Mouse (Mus musculus) stomach, embryonic 16.5 days (tissue): ENCODE data around the gene Phf5a. TPM values are rescaled to one million over a fixed set of nuclear protein-coding genes. Genes with fewer than 3 reads are reported as not detected.

Experiments
- ATAC-seq: fragments of 200-750 bp; cut with Nextera tagmentation; 2 replicates; pipeline ENCODE4 v1.8.0; 2017; ENCODE audit warnings: moderate number of reproducible peaks, moderate TSS enrichment; ENCODE audit not compliant: insufficient read depth, low FRiP score
- H3K27ac ChIP-seq: fragments of 300-500 bp; sonication (generic); 2 replicates; pipeline ENCODE4 v1.5.1; 2014; ENCODE audit warnings: low read length
- H3K27me3 ChIP-seq: fragments of 300-500 bp; sonication (generic); 2 replicates; pipeline ENCODE4 v1.6.1; 2014; ENCODE audit warnings: low read length, control low read depth, mixed read lengths; ENCODE audit not compliant: control insufficient read depth, insufficient read depth
- H3K36me3 ChIP-seq: fragments of 300-500 bp; sonication (generic); 2 replicates; pipeline ENCODE4 v1.6.1; 2014; ENCODE audit warnings: low read length; ENCODE audit not compliant: control insufficient read depth, insufficient read depth
- H3K4me1 ChIP-seq: fragments of 300-500 bp; sonication (generic); 2 replicates; pipeline ENCODE4 v1.6.1; 2014; ENCODE audit warnings: low read length, control low read depth, mixed read lengths; ENCODE audit not compliant: control insufficient read depth, insufficient read depth
- H3K4me2 ChIP-seq: fragments of 300-500 bp; sonication (generic); 2 replicates; pipeline ENCODE4 v1.6.1; 2014; ENCODE audit warnings: low read depth, low read length, mixed read lengths
- H3K4me3 ChIP-seq: fragments of 300-500 bp; sonication (generic); replicated peaks from 2 replicates; pipeline ENCODE4 v1.5.1; 2014; ENCODE audit warnings: mild to moderate bottlenecking, low read length
- H3K9ac ChIP-seq: fragments of 300-500 bp; sonication (generic); 2 replicates; pipeline ENCODE4 v1.6.1; 2014; ENCODE audit warnings: low read length
- H3K9me3 ChIP-seq: fragments of 300-500 bp; sonication (generic); replicated peaks from 2 replicates; pipeline ENCODE4 v1.6.1; 2016; ENCODE audit warnings: low read length, control low read depth; ENCODE audit not compliant: control insufficient read depth
- WGBS: fragments of 180-500 bp; shearing (Covaris S2); extraction: QIAGEN DNeasy Blood & Tissue Kit; methylation state at CpG from one replicate; pipeline ENCODE4 v1.1.7; 2014; 5-methylcytosine and 5-hydroxymethylcytosine counted together
- polyA plus RNA-seq: library from polyadenylated mRNA; unstranded; fragments of >200 nt; fragmentation: Nextera tagmentation; extraction: Ambion mirVana; gene quantifications from 2 replicates; pipeline ENCODE4 v1.2.1, GENCODE M21; 2015

The Phf5a gene
- polyA plus RNA-seq, 1 experiment from 2014 or later: 112 TPM

DNA sequence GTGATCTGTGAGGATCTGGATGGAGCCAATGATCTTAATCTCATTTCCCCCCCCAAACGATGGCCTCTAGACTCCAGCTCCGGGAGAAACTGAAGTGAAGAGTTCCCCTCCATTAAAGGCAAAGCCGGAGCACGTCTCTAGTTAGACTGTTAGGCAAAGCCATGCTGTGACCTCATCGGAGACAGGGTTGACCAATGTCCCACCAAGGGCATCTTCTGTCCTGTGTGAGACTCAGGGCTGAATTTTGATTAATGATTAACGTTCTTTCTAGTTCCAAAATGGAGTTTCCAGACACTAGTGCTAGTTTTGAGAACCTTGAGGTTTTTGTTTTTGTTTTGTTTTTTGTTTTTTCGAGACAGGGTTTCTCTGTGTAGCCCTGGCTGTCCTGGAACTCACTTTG is 18.6 kb downstream of the Phf5a start:
- peaks cover 9% of the 10 kb centered on the region for H3K4me1 ChIP-seq
- no peak overlapping the region for H3K4me3 ChIP-seq
- no peak overlapping the region for H3K4me2 ChIP-seq
- peaks cover 10% of the 10 kb centered on the region for H3K36me3 ChIP-seq
- no peaks in the 10 kb centered on the region for H3K27me3 ChIP-seq
- H3K27ac ChIP-seq: no peak overlapping the region
- no peak for ATAC-seq
- 82% methylated on average over 7 of the region's 7 CpGs for WGBS
- H3K9ac ChIP-seq: no peak overlapping the region
- H3K9me3 ChIP-seq: no peaks in the 10 kb centered on the region

- WGBS: 77% methylated on average over 9 of the region's 9 CpGs
- peaks cover 9% of the 10 kb centered on the region for H3K4me1 ChIP-seq
- no peaks in the 10 kb centered on the region for H3K9me3 ChIP-seq
- no peaks in the 10 kb centered on the region for H3K27me3 ChIP-seq
- no peak overlapping the region for H3K9ac ChIP-seq
- ATAC-seq: no peak
- no peak overlapping the region for H3K4me2 ChIP-seq
- H3K27ac ChIP-seq: no peak overlapping the region
- H3K4me3 ChIP-seq: no peak overlapping the region
- H3K36me3 ChIP-seq: peaks cover 10% of the 10 kb centered on the region
These were observed 19.2 kb downstream of the Phf5a start for GRCm38 (mm10) chr15:81852411-81853000.

- Histone ChIP-seq H3K4me2 (no peak overlapping the region), H3K4me3 (no peak overlapping the region), H3K27me3 (no peaks in the 10 kb centered on the region), H3K27ac (no peak overlapping the region), H3K9ac (no peak overlapping the region), H3K4me1 (peaks cover 9% of the 10 kb centered on the region), H3K36me3 (peaks cover 10% of the 10 kb centered on the region), H3K9me3 (no peaks in the 10 kb centered on the region)
- ATAC-seq: no peak
- 90% methylated on average over 15 of the region's 15 CpGs for WGBS
These were observed 20.3 kb downstream of the Phf5a start for GRCm38 (mm10) chr15:81851375-81851774.

DNA sequence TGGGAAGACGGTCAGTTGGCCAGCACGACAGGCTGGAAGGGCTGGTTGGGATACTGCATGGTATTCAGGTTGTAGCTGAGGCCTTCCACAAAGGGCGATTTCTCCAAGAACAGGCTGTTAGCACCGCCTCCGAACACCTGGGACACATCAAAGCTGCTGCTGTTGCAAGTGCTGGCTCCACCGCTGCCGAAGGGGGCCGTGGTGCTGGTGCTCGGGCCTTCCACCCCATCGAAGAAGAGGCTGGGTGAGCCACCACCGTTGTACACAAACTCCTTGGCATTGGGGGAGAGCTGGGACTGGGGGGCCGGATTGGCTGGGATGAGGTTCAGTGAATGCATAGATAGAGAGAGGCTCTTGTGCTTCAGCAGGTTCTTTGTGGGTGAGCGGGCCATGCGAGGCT is 21.0 kb downstream of the Phf5a start:
- H3K4me2 ChIP-seq: no peak overlapping the region
- H3K27ac ChIP-seq: no peak overlapping the region
- H3K27me3 ChIP-seq: no peaks in the 10 kb centered on the region
- H3K9me3 ChIP-seq: no peaks in the 10 kb centered on the region
- no peak overlapping the region for H3K4me3 ChIP-seq
- no peak overlapping the region for H3K9ac ChIP-seq
- 72% methylated on average over 14 of the region's 14 CpGs for WGBS
- no peak for ATAC-seq
- peaks cover 10% of the 10 kb centered on the region for H3K36me3 ChIP-seq
- peaks cover 7% of the 10 kb centered on the region for H3K4me1 ChIP-seq

- Histone ChIP-seq H3K4me2 (no peak overlapping the region), H3K27ac (no peak overlapping the region), H3K9ac (no peak overlapping the region), H3K27me3 (no peaks in the 10 kb centered on the region), H3K4me3 (no peak overlapping the region), H3K36me3 (peaks cover 10% of the 10 kb centered on the region), H3K9me3 (no peaks in the 10 kb centered on the region), H3K4me1 (no peaks in the 10 kb centered on the region; the same call in 1 of the 2 replicates)
- 76% methylated on average over 9 of the region's 9 CpGs for WGBS
- no peak for ATAC-seq
These were observed 22.6 kb downstream of the Phf5a start for GRCm38 (mm10) chr15:81849104-81849503.

DNA sequence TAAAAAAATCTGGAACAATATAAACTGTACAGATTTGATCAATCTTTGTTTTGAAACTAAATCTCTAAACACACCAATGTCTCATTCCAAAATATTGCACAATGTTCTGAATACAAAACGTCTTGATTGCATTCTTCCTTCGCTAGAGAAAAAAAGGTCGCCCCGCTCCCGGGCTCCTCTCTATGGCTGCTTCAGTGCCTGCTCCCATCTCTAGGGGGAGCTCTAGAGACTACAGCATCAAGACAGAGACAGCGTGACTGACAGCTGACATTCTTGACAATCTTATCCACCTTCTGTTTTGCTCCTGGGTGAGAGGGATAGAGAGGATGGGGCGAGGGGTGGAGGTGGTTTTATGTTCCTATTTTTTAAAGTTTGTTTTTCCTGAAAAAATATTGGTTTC is 23.4 kb downstream of the Phf5a start:
- 42% methylated on average over 7 of the region's 7 CpGs for WGBS

DNA sequence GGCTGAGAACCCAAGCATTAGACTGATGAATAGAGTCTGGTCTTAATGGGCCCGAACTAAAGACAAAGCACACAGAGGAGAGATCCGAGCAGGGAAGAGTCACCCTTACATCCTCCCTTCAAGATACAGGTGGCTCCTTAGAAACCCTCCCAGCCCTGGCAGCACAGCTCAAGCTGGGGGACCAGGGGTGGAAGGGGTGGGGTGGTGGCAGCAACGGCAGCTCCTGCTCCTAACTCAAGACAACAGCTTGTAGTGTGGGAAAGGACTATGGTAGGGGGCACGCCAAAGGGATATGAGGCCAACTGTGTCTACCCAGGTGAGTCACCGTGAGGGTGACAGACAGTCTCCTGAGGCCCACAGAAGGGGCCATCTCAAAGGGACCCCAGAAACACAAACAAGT is 23.9 kb downstream of the Phf5a start:
- Histone ChIP-seq H3K4me1 (no peaks in the 10 kb centered on the region; the same call in 1 of the 2 replicates), H3K36me3 (peaks cover 10% of the 10 kb centered on the region), H3K9me3 (no peaks in the 10 kb centered on the region), H3K9ac (0 out of 2 replicates have a peak overlapping the region, but pooled peaks have one; percentile 7), H3K27me3 (no peaks in the 10 kb centered on the region), H3K4me2 (no peak overlapping the region), H3K4me3 (no peak overlapping the region), H3K27ac (no peak overlapping the region)
- ATAC-seq: no peak
- WGBS: 79% methylated on average over 5 of the region's 5 CpGs

More for the DNA sequence above, 23.4 kb downstream of the Phf5a start:
- no peak overlapping the region for H3K4me2 ChIP-seq
- H3K4me1 ChIP-seq: no peaks in the 10 kb centered on the region; the same call in 1 of the 2 replicates
- H3K9ac ChIP-seq: no peak overlapping the region
- no peaks in the 10 kb centered on the region for H3K27me3 ChIP-seq
- no peak overlapping the region for H3K27ac ChIP-seq
- H3K36me3 ChIP-seq: peaks cover 10% of the 10 kb centered on the region
- no peaks in the 10 kb centered on the region for H3K9me3 ChIP-seq
- H3K4me3 ChIP-seq: no peak overlapping the region
- no peak for ATAC-seq

DNA sequence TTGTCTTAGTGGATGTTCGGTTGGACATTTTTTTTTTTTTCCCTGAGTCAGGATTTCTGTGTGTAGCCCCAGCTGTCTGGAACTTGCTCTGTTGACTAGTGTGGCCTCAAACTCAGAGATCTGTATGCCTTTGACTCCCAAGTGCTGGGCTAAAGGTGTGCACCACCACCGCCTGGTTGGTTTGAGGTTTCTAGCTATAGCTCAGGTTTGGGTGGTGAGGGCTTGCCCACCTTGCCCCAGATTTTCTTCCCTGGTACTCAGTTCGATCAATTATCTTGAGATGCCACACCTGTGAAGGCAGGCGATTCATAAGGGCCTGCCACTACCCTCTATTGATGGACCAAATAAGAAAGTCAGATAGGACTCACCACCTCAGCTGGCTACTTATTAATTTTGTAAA is 24.6 kb downstream of the Phf5a start:
- H3K9me3 ChIP-seq: no peaks in the 10 kb centered on the region
- no peak overlapping the region for H3K9ac ChIP-seq
- H3K36me3 ChIP-seq: peaks cover 10% of the 10 kb centered on the region
- no peak overlapping the region for H3K4me2 ChIP-seq
- 81% methylated on average over 4 of the region's 4 CpGs for WGBS
- H3K27ac ChIP-seq: no peak overlapping the region
- no peak overlapping the region for H3K4me3 ChIP-seq
- H3K27me3 ChIP-seq: no peaks in the 10 kb centered on the region
- H3K4me1 ChIP-seq: no peaks in the 10 kb centered on the region; the same call in 1 of the 2 replicates
- ATAC-seq: no peak

GRCm38 (mm10) chr15:81846755-81847154 is 25.0 kb downstream of the Phf5a start:
- no peak overlapping the region for H3K9ac ChIP-seq
- 82% methylated on average over 9 of the region's 9 CpGs for WGBS
- no peaks in the 10 kb centered on the region for H3K9me3 ChIP-seq
- no peaks in the 10 kb centered on the region; the same call in 1 of the 2 replicates for H3K4me1 ChIP-seq
- no peak overlapping the region for H3K27ac ChIP-seq
- H3K4me2 ChIP-seq: no peak overlapping the region
- H3K4me3 ChIP-seq: no peak overlapping the region
- no peak for ATAC-seq
- H3K27me3 ChIP-seq: no peaks in the 10 kb centered on the region
- H3K36me3 ChIP-seq: peaks cover 10% of the 10 kb centered on the region
